Mouse (Mus musculus): ENCODE measurements around the gene Mdk.

The Mdk gene

DNA sequence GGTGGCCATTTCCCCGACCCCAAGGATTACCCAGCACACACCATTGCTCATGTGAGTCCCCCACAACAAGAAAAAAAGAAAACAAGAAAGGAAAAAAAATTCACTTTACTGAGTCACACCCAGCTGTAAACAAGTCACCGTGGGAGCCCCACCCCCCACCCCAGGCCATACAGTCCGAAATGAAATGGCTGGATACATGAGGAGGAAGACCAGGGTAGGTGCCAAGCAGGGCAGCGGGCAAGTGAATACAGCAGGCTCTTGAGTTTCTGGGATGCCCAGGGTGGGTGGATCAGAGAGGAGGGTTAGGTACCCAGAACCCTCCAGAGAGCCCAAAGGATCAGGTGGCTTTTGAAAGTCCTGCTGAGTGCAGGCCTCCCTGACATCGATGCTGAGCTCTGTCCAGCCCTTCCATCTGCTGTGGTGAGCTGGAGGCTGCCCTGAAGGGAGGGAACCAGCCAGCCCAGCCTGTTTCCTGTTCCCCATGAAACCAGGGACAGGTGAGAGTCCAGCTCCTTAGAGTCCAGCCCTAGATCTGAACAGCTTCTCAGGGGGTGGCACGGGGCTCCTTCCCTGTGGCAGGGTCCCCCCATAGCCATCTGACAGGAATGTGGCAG is 747 bp upstream of the Mdk start:
- DNase-seq (ENCODE audit: low spot score) = no peak

DNA sequence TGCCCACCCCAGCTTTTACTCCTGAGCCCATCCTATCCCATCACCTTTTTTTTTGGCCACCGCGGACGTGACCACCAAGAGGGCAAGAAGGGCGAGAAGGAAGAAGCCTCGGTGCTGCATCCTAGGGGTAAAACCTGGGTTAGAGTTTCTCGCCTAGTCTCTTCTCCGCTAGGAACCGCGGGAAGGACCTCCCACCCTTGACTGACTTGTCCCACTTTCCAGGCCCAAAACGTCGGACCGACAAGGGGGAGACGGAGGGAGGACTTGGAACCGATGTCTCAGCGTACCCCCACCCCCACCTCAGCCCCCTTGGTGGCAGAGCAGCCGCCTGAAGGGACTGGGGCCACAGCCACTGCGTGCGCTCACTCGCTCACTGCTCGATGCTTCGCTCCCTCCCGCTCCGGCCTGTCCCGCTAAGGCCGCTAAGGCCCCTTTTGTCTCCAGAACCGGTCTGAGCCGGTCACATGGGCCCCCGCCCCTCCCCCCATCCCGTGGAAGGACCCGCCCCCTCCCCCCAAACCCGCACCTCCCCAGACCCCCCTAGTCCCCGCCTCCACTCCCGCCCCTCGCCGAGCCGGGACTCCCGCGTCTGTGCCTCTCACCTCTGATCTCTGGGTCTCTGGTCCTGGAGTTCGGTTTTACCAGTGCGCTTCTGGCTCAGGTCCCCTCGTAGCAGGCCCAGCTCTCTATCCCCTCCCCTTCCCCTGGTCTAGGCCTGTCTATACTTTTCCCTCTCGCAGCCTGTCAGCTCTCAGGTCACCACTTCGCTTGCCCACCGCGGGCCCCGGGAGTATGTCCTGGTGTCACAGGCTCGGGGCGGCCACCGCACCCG is 553 bp downstream of the Mdk start:
- DNase-seq (ENCODE audit: low spot score) = peak; percentile 83

- DNase-seq (ENCODE audit: low spot score) = no peak
Measured at GRCm38 (mm10) chr2:91930761-91931291, 1.3 kb downstream of the Mdk start.

- peak; percentile 77 for DNase-seq (ENCODE audit: low spot score)
Measured at GRCm38 (mm10) chr2:91929936-91930335, 2.2 kb downstream of the Mdk start.

DNA sequence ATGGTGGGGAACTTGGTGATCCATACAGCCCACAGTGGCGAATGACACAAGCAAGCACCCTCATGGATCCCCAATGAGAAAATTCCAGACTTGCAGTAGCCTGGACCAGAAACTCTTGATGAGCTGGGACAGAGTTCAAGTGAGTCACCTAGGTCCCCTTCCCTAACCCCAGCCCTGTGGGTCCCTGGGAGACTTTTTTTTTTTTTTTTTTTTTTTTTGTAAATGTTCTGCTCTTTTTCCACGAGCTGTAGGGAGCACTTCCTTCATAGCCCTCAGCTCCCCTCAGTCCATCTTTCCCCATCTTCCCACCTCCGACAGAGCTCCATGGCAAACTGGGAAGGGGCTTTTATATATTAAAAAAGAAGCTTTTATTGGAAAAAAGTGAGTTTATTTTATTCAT is 2.6 kb downstream of the Mdk start:
- no peak for DNase-seq (ENCODE audit: low spot score)

DNA sequence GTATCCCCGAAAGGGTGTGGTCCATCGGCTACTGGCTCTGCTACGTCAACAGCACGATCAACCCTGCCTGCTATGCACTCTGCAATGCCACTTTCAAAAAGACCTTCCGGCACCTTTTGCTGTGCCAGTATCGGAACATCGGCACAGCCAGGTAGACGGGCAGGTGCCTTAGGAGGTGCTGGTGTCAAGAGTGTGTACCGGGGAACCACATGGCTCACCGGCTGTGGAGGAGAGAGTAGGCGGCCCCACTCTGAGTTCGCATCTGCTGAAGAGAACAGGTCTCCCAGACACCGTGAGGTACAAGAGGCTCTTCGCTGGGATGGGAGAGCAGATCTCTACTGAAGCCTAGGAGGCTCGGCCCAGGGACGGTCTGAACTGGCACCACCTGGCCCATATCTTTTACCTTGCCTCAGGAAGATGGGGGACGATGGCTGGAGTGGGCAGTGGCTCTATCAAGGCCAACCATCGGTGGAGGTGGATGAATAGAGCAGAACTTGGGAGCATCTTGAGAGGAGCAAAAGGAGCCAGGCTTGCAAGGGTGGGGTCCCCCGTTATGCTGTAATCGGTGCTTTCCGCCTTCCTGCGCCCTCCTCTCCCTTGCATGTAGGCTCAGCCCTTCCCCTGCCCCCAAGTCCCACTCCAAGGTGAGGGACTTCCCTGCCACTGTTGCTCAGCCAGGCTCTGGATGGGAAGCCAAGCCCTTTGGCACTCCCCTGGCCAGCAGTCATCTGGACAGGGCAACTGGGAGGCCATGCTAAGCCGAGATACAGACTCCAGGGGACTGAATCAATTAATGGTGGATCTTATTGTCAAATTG is 3.4 kb downstream of the Mdk start:
- DNase-seq (ENCODE audit: low spot score) = peak; percentile 43

DNA sequence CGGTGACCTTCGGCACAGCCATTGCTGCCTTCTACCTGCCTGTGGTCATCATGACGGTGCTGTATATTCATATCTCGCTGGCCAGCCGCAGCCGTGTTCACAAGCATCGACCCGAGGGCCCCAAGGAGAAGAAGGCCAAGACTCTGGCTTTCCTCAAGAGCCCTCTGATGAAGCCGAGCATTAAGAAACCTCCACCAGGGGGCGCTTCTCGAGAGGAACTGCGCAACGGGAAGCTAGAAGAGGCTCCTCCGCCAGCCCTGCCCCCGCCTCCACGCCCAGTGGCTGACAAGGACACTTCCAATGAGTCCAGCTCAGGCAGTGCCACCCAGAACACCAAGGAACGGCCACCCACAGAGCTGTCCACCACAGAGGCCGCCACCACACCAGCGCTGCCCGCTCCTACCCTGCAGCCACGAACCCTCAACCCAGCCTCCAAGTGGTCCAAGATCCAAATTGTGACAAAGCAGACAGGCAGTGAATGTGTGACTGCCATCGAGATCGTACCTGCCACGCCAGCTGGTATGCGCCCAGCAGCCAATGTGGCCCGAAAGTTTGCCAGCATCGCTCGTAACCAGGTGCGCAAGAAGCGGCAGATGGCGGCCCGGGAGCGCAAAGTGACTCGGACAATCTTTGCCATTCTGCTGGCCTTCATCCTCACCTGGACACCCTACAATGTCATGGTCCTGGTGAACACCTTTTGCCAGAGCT is 4.1 kb downstream of the Mdk start:
- peak; percentile 92 for DNase-seq (ENCODE audit: low spot score)

GRCm38 (mm10) chr2:91926949-91927348 is 5.1 kb downstream of the Mdk start, which contains the start of gene Chrm4:
Chrm4 (plus strand) TSS chr2:91927249.
- no peak for DNase-seq (ENCODE audit: low spot score)

DNA sequence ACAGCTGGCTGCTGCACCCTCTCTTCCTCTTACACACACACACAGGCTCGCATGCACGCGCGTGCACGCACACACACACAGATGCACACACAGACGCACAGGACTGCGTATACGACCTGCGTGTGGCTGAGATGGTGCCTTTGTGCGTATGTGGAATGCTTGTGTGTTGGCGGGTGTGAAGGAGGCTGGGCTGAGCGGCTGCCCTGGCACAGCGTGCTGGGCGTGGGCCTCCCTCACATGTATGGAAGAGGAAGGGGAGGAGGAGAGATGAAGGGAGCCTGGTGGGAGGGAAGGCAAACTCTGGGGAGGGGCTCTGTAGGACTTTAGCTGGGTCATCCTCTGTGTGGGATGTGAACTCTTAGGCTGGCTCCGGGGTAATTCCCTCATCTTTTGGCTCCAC is 6.7 kb downstream of the Mdk start:
- peak; percentile 41 for DNase-seq (ENCODE audit: low spot score)

GRCm38 (mm10) chr2:91924726-91925125 is 7.4 kb downstream of the Mdk start:
- peak; percentile 31 for DNase-seq (ENCODE audit: low spot score)

- DNase-seq (ENCODE audit: low spot score) = peak; percentile 83
Measured at GRCm38 (mm10) chr2:91923415-91924337, 8.4 kb downstream of the Mdk start.

GRCm38 (mm10) chr2:91922586-91923414 is 9.3 kb downstream of the Mdk start:
- DNase-seq (ENCODE audit: low spot score) = peak; percentile 50

GRCm38 (mm10) chr2:91921790-91922570 is 10.1 kb downstream of the Mdk start:
- DNase-seq (ENCODE audit: low spot score) = peak; percentile 77

DNA sequence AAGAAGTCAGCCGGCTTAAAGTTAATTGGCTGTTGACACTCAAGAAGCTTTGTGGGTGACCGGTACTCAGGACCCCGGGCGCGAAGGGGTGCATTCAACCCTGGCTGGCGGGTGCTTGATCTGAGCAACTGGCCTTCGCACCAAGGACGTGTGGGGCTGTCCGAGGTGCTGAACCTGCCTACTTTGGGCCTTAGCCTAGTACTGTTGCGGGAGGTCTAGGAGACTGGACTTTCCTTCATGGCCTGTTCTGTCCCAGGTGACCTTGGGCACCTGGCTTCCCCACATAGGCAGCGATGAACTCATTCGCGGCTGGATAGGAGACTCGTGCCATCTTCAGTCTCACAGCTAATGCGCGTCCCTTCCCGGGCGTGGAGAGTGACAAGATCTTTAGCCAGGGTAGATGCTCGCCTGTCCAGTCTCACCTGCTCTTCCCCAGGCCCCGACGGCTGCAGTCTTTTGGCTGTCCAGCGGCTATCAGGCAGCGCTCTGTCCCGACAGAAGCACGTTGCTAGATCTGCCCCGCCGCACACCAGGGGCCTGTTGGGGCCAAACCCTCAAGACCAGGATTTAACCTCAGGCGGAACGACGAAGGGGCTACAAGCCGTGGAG is 10.8 kb downstream of the Mdk start:
- peak; percentile 93 for DNase-seq (ENCODE audit: low spot score)

GRCm38 (mm10) chr2:91920130-91920529 is 12.0 kb downstream of the Mdk start:
- DNase-seq (ENCODE audit: low spot score) = peak; percentile 28

DNA sequence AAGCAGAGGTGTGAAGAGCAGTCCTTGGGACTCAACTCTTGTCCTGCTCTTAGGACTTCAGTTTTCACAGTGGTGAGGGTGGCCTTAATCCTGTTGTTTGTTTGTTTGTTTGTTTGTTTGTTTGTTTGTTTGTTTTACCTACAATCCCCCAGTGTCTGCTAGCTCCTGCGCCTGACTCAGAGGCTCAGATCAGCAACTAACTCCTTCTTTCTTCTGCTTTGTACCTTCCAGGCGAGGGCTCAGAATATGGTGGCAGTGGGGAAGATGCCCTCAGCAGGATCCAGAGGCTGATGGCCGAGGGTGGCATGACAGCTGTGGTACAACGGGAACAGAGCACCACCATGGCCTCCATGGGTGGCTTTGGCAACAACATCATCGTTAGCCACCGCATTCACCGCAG is 15.0 kb downstream of the Mdk start:
- DNase-seq (ENCODE audit: low spot score) = no peak

DNA sequence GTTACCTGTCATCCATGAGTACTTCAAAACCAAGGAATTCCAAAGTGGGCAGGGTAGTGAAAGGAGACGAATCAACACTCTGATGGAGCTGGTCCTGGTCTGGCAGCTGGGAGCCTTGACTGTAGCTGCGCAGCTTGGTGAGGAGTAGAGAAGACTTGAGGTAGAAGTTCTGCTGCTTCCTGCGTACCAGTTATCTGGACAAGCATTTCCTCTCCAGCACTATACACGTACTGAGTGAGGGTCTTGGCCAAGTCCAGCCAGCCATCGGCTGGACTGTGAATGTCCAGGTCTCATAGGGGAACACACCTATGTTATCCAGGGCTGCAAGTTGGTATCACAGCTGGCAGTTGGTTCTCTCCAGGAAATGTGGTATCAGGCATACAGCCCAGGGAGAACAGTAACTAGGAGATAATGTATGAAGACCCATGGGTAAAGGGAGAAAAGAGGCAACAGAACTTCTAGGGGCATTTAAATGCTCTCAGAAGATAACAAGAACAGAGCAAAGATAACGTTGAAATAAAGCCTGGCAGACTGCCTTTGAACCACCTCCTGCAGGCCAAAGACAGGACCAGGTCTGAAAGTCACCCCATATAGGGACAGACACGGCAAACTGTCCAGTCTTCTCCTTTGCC is 15.6 kb downstream of the Mdk start:
- no peak for DNase-seq (ENCODE audit: low spot score)
